Comparison of ENCODE assay signal across 29 mouse cellular contexts in genomic region chr11:72190857-72191256, GRCm38 (mm10). TPM values are rescaled to one million over a fixed set of nuclear protein-coding genes. Genes with fewer than 3 reads are reported as not detected.
DNase-seq lines count a peak whose midpoint lies in the region; ATAC-seq and TF ChIP-seq lines count a peak whose summit lies in the region.
"Had no signal": no experiment of that assay in that cellular context is flagged by ENCODE, and none has a peak within 500 bp of the region (broad histone marks: within the 10 kb centered on the region; RNA-seq: fewer than 3 reads in every experiment).

No protein-coding gene starts in this region.

- no peak for TF ChIP-seq CTCF in layer of hippocampus, adult 2 months (conservative IDR thresholded peaks at IDR 0.05)

- no peaks in the 10 kb centered on the region for H3K9me3 ChIP-seq in midbrain, embryonic 11.5 days (ENCODE audit: control insufficient read depth, low read length)
- H3K9me3 ChIP-seq in midbrain, embryonic 14.5 days (ENCODE audit: control insufficient read depth, low read length), result no peaks in the 10 kb centered on the region
- H3K9me3 ChIP-seq in liver, embryonic 11.5 days (ENCODE audit: control insufficient read depth, low read length), result no peaks in the 10 kb centered on the region
- H3K9me3 ChIP-seq: embryonic facial prominence, embryonic 13.5 days; embryonic facial prominence, embryonic 15.5 days; forebrain, embryonic 10.5 days; forebrain, embryonic 12.5 days; forebrain, embryonic 15.5 days; G1E had no signal

- no peak for ATAC-seq in midbrain, embryonic 11.5 days (ENCODE audit: low FRiP score)
- ATAC-seq in midbrain, embryonic 14.5 days (ENCODE audit: low FRiP score, low TSS enrichment), result no peak
- no peak for ATAC-seq in liver, embryonic 11.5 days (replicated peaks; ENCODE audit: low FRiP score)
- ATAC-seq: activated CD4-positive, CD25-positive, alpha-beta regulatory T cell, adult 4 months; CD4-positive, CD25-positive, alpha-beta regulatory T cell, adult 4 months; forebrain, embryonic 15.5 days; forebrain, postnatal 0 days; Patski had no signal

- no peak for DNase-seq in layer of hippocampus, adult 2 months (ENCODE audit: low spot score in 2 of 2)
- DNase-seq in layer of hippocampus, adult 8-10 months (ENCODE audit: low spot score in 2 of 2), result no peak
- DNase-seq in midbrain, embryonic 11.5 days (ENCODE audit: low spot score, missing footprints), result peak; percentile 39
- no peak for DNase-seq in midbrain, embryonic 14.5 days
- DNase-seq in liver, embryonic 11.5 days (ENCODE audit: low spot score), result no peak
- DNase-seq: adrenal gland, adult 8-10 months; adrenal gland, postnatal 14 days; adrenal gland, postnatal 36 days; B cell, adult 2 months; cerebellum, adult 11 months; cerebellum, adult 18-20 months; cerebellum, adult 8-10 months; cerebellum, adult 9-11 months; cerebellum, postnatal 14 days; cerebellum, postnatal 36 days; embryo, embryonic 11 days; forebrain, postnatal 0 days had no signal

- H3K36me3 ChIP-seq in midbrain, embryonic 11.5 days (ENCODE audit: control insufficient read depth, insufficient read depth, low read length), result peaks cover 10% of the 10 kb centered on the region
- H3K36me3 ChIP-seq in midbrain, embryonic 14.5 days (ENCODE audit: control insufficient read depth, insufficient read depth, low read length), result peaks cover 68% of the 10 kb centered on the region
- peaks cover 2% of the 10 kb centered on the region; the same call in 1 of the 2 replicates for H3K36me3 ChIP-seq in liver, embryonic 11.5 days (ENCODE audit: control insufficient read depth, insufficient read depth, low read length)

- no peaks in the 10 kb centered on the region for H3K4me1 ChIP-seq in midbrain, embryonic 11.5 days (ENCODE audit: control insufficient read depth, insufficient read depth, low read length)
- H3K4me1 ChIP-seq in midbrain, embryonic 14.5 days (ENCODE audit: control insufficient read depth, insufficient read depth, low read length), result no peaks in the 10 kb centered on the region
- no peaks in the 10 kb centered on the region for H3K4me1 ChIP-seq in liver, embryonic 11.5 days (replicated peaks; ENCODE audit: control insufficient read depth, insufficient read depth, low read length)
- H3K4me1 ChIP-seq: embryonic facial prominence, embryonic 13.5 days; embryonic facial prominence, embryonic 15.5 days; forebrain, embryonic 10.5 days; forebrain, embryonic 12.5 days; forebrain, embryonic 15.5 days had no signal

- H3K4me2 ChIP-seq in midbrain, embryonic 11.5 days, result no peak overlapping the region
- no peak overlapping the region for H3K4me2 ChIP-seq in midbrain, embryonic 14.5 days (ENCODE audit: low read length)
- H3K4me2 ChIP-seq in liver, embryonic 11.5 days, result no peak overlapping the region
- H3K4me2 ChIP-seq: embryonic facial prominence, embryonic 13.5 days; embryonic facial prominence, embryonic 15.5 days; forebrain, embryonic 12.5 days; forebrain, embryonic 15.5 days had no signal

- no peak overlapping the region for H3K9ac ChIP-seq in midbrain, embryonic 11.5 days (ENCODE audit: low read length)
- no peak overlapping the region for H3K9ac ChIP-seq in midbrain, embryonic 14.5 days (replicated peaks; ENCODE audit: low read length)
- no peak overlapping the region for H3K9ac ChIP-seq in liver, embryonic 11.5 days (ENCODE audit: low read depth, low read length)
- H3K9ac ChIP-seq: embryonic facial prominence, embryonic 13.5 days; embryonic facial prominence, embryonic 15.5 days; forebrain, embryonic 12.5 days; forebrain, embryonic 15.5 days; forebrain, postnatal 0 days had no signal

- no peaks in the 10 kb centered on the region for H3K27me3 ChIP-seq in midbrain, embryonic 11.5 days (ENCODE audit: control insufficient read depth, insufficient read depth, low read length)
- no peaks in the 10 kb centered on the region for H3K27me3 ChIP-seq in midbrain, embryonic 14.5 days (ENCODE audit: control insufficient read depth, insufficient read depth, low read length)
- no peaks in the 10 kb centered on the region for H3K27me3 ChIP-seq in liver, embryonic 11.5 days (replicated peaks; ENCODE audit: control insufficient read depth, insufficient read depth, low read length)
- H3K27me3 ChIP-seq: CH12.LX; embryonic facial prominence, embryonic 13.5 days; embryonic facial prominence, embryonic 15.5 days; forebrain, embryonic 12.5 days; forebrain, embryonic 15.5 days; Patski had no signal

- no peak overlapping the region for H3K4me3 ChIP-seq in layer of hippocampus, adult 2 months
- no peak overlapping the region for H3K4me3 ChIP-seq in midbrain, embryonic 11.5 days (ENCODE audit: low read depth, low read length)
- no peak overlapping the region for H3K4me3 ChIP-seq in midbrain, embryonic 14.5 days (replicated peaks; ENCODE audit: low read depth, low read length)
- no peak overlapping the region for H3K4me3 ChIP-seq in liver, embryonic 11.5 days (ENCODE audit: low read depth, low read length)
- H3K4me3 ChIP-seq: embryonic facial prominence, embryonic 13.5 days; embryonic facial prominence, embryonic 15.5 days; erythroblast, embryonic 14.5 days; forebrain, embryonic 10.5 days; forebrain, embryonic 12.5 days; forebrain, embryonic 15.5 days had no signal

- 73% methylated on average over 1 of the region's 1 CpGs for WGBS in midbrain, embryonic 11.5 days
- WGBS in midbrain, embryonic 14.5 days, result 74% methylated on average over 1 of the region's 1 CpGs
- WGBS in liver, embryonic 11.5 days, result 87% methylated on average over 1 of the region's 1 CpGs

- peak overlapping the region; percentile 68 for H3K27ac ChIP-seq in layer of hippocampus, adult 2 months
- H3K27ac ChIP-seq in midbrain, embryonic 11.5 days (ENCODE audit: low read depth, low read length), result no peak overlapping the region
- no peak overlapping the region for H3K27ac ChIP-seq in midbrain, embryonic 14.5 days (replicated peaks; ENCODE audit: low read depth, low read length)
- H3K27ac ChIP-seq in liver, embryonic 11.5 days (ENCODE audit: low read depth, low read length), result no peak overlapping the region
- H3K27ac ChIP-seq: embryonic facial prominence, embryonic 13.5 days; embryonic facial prominence, embryonic 15.5 days; forebrain, embryonic 10.5 days; forebrain, embryonic 12.5 days; forebrain, embryonic 15.5 days had no signal

RNA-seq across cellular contexts. Expression of gene Gm43951, which starts 15.8 kb away (rescaled TPM):
- 10 to 100 TPM; 11.0 to 14.1 TPM for total RNA-seq in layer of hippocampus, adult 2 months (2021)
- total RNA-seq in layer of hippocampus, adult 8-10 months (2022), result 10 to 100 TPM; 11.2 to 13.3 (median 12.2) TPM
- 0.06 and 0.12 TPM in 2 replicates for polyA plus RNA-seq in midbrain, embryonic 11.5 days (2014; fragmentation: Nextera tagmentation; extraction: Ambion mirVana)
- 0.12 and 0.19 TPM in 2 replicates for polyA plus RNA-seq in midbrain, embryonic 14.5 days (2014; fragmentation: Nextera tagmentation; extraction: Ambion mirVana)
- not detected in 2 replicates for polyA plus RNA-seq in liver, embryonic 11.5 days (2014; fragmentation: Nextera tagmentation; extraction: Ambion mirVana)
- polyA plus RNA-seq: activated CD4-positive, CD25-positive, alpha-beta regulatory T cell, adult 4 months; CD4-positive, CD25-positive, alpha-beta regulatory T cell, adult 4 months had no signal

RNA-seq across cellular contexts. Expression of gene 4933427D14Rik, which starts 16.4 kb away (rescaled TPM):
- 10 to 100 TPM; 28.9 to 31.1 TPM for total RNA-seq in layer of hippocampus, adult 2 months (2021)
- 10 to 100 TPM; 24.7 to 35.6 (median 30.4) TPM for total RNA-seq in layer of hippocampus, adult 8-10 months (2022)
- polyA plus RNA-seq in midbrain, embryonic 11.5 days (2014; fragmentation: Nextera tagmentation; extraction: Ambion mirVana), result 19.5 and 20.2 TPM in 2 replicates
- polyA plus RNA-seq in midbrain, embryonic 14.5 days (2014; fragmentation: Nextera tagmentation; extraction: Ambion mirVana), result 16.9 and 22.2 TPM in 2 replicates
- polyA plus RNA-seq in liver, embryonic 11.5 days (2014; fragmentation: Nextera tagmentation; extraction: Ambion mirVana), result 6.9 and 8.6 TPM in 2 replicates

RNA-seq across cellular contexts. Expression of gene Txndc17, which starts 16.5 kb away (rescaled TPM):
- total RNA-seq in layer of hippocampus, adult 2 months (2021), result 10 to 100 TPM; 30.8 to 31.1 TPM
- total RNA-seq in layer of hippocampus, adult 8-10 months (2022), result 10 to 100 TPM; 26.9 to 33.8 (median 29.7) TPM
- polyA plus RNA-seq in midbrain, embryonic 11.5 days (2014; fragmentation: Nextera tagmentation; extraction: Ambion mirVana), result 163 and 168 TPM in 2 replicates
- polyA plus RNA-seq in midbrain, embryonic 14.5 days (2014; fragmentation: Nextera tagmentation; extraction: Ambion mirVana), result 137 and 150 TPM in 2 replicates
- 144 and 153 TPM in 2 replicates for polyA plus RNA-seq in liver, embryonic 11.5 days (2014; fragmentation: Nextera tagmentation; extraction: Ambion mirVana)

RNA-seq across cellular contexts. Expression of gene Med31, which starts 24.5 kb away (rescaled TPM):
- 10 to 100 TPM; 14.5 to 14.6 TPM for total RNA-seq in layer of hippocampus, adult 2 months (2021)
- 10 to 100 TPM; 13.1 to 16.1 (median 13.7) TPM for total RNA-seq in layer of hippocampus, adult 8-10 months (2022)
- polyA plus RNA-seq in midbrain, embryonic 11.5 days (2014; fragmentation: Nextera tagmentation; extraction: Ambion mirVana), result 55.7 and 56.7 TPM in 2 replicates
- 61.1 and 68.5 TPM in 2 replicates for polyA plus RNA-seq in midbrain, embryonic 14.5 days (2014; fragmentation: Nextera tagmentation; extraction: Ambion mirVana)
- 27.5 and 29.8 TPM in 2 replicates for polyA plus RNA-seq in liver, embryonic 11.5 days (2014; fragmentation: Nextera tagmentation; extraction: Ambion mirVana)

RNA-seq across cellular contexts. Expression of gene Pitpnm3, which starts 55.3 kb away (rescaled TPM):
- total RNA-seq in layer of hippocampus, adult 2 months (2021), result 10 to 100 TPM; 29.3 to 30.0 TPM
- total RNA-seq in layer of hippocampus, adult 8-10 months (2022), result 10 to 100 TPM; 30.5 to 46.8 (median 35.3) TPM
- 0.56 and 0.99 TPM in 2 replicates for polyA plus RNA-seq in midbrain, embryonic 11.5 days (2014; fragmentation: Nextera tagmentation; extraction: Ambion mirVana)
- polyA plus RNA-seq in midbrain, embryonic 14.5 days (2014; fragmentation: Nextera tagmentation; extraction: Ambion mirVana), result 4.0 and 5.0 TPM in 2 replicates
- polyA plus RNA-seq in liver, embryonic 11.5 days (2014; fragmentation: Nextera tagmentation; extraction: Ambion mirVana), result 0.08 and 0.31 TPM in 2 replicates
- total RNA-seq: common myeloid progenitor, adult 5-6 weeks had no signal
- polyA plus RNA-seq: activated CD4-positive, CD25-positive, alpha-beta regulatory T cell, adult 4 months; erythroblast, embryonic 14.5 days had no signal
